Mouse (Mus musculus) cortical plate, adult 2 months (tissue): Measurements from ENCODE around the gene Mgrn1. TPM values are rescaled to one million over a fixed set of nuclear protein-coding genes. Genes with fewer than 3 reads are reported as not detected.

ENCODE experiments used
- H3K27ac ChIP-seq: fragments of 200-500 bp; 2 replicates; pipeline ENCODE4 v1.5.1; 2012; ENCODE audit warnings: low read length, control low read depth, inconsistent platforms; ENCODE audit not compliant: insufficient read depth
- H3K4me1 ChIP-seq: fragments of 200-500 bp; 2 replicates; pipeline ENCODE4 v1.6.1; 2011; ENCODE audit warnings: low read length; ENCODE audit not compliant: control insufficient read depth, insufficient read depth
- H3K4me3 ChIP-seq: fragments of 200-500 bp; 2 replicates; pipeline ENCODE4 v1.5.1; 2011; ENCODE audit warnings: mild to moderate bottlenecking, low read length, control low read depth; ENCODE audit not compliant: insufficient read depth
- CTCF ChIP-seq: fragments of 200-500 bp; IDR thresholded peaks from 2 replicates; pipeline ENCODE4 v1.5.1; 2011; ENCODE audit warnings: mild to moderate bottlenecking, control low read depth, low read length; ENCODE audit not compliant: insufficient read depth; ENCODE audit errors: extremely low read depth
- POLR2A ChIP-seq: fragments of 200-500 bp; IDR thresholded peaks from 2 replicates; pipeline ENCODE4 v1.6.1; 2011; ENCODE audit warnings: mild to moderate bottlenecking, low read length, control low read depth; ENCODE audit not compliant: insufficient read depth; ENCODE audit errors: extremely low read depth
- polyA plus RNA-seq: library from polyadenylated mRNA; depleted of rRNA; stranded (reverse); fragments of >200 nt; gene quantifications from 2 replicates; pipeline ENCODE4 v1.2.3, GENCODE M21; 2012

Mgrn1 gene
- polyA plus RNA-seq, 1 experiment = 229 TPM

DNA sequence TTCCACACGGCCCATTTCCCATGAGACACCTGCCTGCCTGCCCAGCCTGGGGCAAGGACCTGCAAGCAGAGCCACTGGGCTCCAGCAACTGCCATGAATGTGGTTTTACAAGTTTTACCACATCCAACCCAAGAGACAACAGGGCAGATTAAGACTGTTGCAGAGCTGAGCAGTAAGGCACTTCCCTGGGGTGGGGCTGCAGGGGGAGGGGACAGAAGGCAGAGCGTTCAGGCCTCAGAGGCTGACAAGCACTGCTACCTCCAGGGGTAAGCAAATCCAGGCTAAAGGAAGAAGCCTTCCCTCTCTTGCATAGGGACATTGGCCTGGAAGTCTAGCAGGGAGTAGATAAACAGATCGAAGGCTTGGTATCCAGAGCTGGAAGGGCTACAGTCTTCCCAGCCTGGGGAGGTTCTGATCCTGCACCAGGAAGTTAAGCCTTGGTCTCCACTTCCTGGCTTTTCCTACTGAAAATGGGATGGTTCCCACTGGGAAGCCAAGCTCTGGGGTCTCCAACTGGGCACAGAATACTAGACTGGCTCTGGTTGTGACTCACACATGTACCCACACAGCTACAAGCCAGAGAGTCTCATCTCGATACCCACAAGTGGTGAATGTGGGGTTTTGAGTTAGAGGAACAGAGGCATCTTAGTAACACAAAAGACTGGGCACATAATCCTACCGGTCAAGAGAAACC, 7.7 kb upstream of the Mgrn1 start:
- TF ChIP-seq POLR2A (no peak), CTCF (no peak)
- Histone ChIP-seq H3K4me3 (peak overlapping the region; percentile 87), H3K4me1 (peaks cover 6% of the 10 kb centered on the region; the same call in 1 of the 2 replicates), H3K27ac (0 out of 2 replicates have a peak overlapping the region, but pooled peaks have one; percentile 32)

DNA sequence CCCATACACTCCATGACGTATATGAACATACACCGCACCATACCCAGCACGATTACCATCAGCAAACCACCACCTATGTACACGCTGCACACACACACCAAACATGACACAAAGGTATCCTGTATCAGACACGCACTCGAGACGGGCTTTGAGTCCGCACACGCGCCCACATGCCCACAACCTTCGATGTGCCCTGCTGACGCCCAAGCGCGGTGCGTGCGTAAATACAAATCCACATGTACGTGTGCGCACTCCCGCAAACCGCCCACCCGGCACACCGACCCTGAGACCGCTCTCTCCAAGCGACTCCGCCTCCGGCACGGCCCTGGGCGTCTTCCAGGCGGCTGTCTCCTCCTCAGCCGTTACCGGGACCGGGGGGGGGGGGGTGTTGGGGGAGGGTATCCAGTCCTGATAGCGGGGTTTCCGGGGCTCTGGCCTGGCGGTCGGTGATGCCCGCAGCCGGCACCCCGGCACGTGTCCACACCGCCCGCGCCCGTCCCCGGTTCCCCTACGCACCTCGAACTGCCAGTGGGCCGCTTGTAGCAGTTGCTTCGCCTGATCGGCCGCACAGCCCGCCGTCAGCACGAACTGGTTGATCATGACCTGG, 6.8 kb upstream of the Mgrn1 start:
- TF ChIP-seq CTCF (no peak), POLR2A (peak; percentile 58; the same call in 1 of the 2 replicates)

DNA sequence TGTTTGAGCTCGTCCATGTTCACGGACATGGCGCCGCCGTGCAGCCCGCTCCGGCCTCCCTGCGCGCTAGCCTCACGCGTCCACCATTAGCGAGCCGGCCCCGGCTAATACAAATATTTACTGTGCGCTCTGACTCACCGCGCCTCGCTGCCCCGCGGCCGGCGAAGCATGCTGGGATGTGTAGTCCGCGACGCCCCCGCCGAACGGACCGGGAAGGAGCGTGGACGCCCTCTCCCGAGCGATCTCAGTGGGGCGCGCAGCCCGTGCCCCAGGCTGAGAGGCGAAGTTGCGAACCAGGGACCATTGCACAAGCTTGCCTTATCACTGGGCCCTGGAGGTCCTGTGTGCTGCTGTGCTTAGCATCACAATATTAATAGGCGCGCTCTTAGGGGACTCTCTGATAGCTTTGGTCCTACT, 6.3 kb upstream of the Mgrn1 start:
- Histone ChIP-seq H3K4me1 (peaks cover 6% of the 10 kb centered on the region; the same call in 1 of the 2 replicates), H3K27ac (peak overlapping the region; percentile 100), H3K4me3 (peak overlapping the region; percentile 87)
- TF ChIP-seq CTCF (no peak), POLR2A (peak; percentile 70)

More for the DNA sequence above, 6.8 kb upstream of the Mgrn1 start:
- Histone ChIP-seq H3K4me1 (peaks cover 6% of the 10 kb centered on the region; the same call in 1 of the 2 replicates), H3K27ac (peak overlapping the region; percentile 100), H3K4me3 (peak overlapping the region; percentile 87)

DNA sequence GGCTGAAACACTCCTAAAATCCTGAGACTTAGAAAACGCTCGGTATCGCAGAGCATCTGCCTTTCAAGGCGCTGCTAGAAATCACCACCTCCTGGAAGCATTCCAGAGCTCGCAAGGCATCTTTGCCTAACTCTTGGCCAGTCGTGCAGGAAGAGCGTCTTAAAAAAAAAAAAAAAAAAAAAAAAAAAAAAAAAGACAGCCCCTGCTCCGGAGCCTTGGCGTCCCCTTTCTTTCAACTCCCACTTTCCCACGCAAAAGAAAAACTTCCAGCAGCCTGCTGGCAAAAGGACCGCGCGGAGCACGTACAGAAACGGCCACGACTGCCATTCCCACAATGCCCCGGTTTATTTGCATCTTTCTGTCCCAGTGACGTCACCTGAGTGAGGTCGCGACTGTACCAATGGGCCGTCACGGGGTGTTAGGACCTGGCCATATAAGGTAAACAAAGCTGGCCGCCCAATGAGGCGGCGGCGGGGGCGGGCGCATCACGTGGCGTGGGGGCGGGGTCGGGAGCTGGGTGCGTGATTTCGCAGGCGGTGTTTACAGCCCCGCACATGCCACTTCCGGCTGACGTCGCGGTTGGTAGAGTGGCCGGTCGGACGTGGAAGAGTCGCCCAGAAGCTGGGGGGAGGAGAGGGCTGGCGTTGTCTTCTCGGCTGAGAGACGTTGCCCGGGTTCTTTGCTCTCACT, 5.8 kb upstream of the Mgrn1 start, which contains the start of gene Ubald1:
Ubald1 (minus strand) TSS at position 180 of the 690 bp plus-strand sequence.
- Histone ChIP-seq H3K27ac (peak within 1 kb of the TSS; percentile 100), H3K4me3 (peak within 1 kb of the TSS; percentile 87), H3K4me1 (peaks cover 7% of the 10 kb centered on the region; the same call in 1 of the 2 replicates)
- peak; percentile 79 for TF ChIP-seq POLR2A
- no peak for TF ChIP-seq CTCF

DNA sequence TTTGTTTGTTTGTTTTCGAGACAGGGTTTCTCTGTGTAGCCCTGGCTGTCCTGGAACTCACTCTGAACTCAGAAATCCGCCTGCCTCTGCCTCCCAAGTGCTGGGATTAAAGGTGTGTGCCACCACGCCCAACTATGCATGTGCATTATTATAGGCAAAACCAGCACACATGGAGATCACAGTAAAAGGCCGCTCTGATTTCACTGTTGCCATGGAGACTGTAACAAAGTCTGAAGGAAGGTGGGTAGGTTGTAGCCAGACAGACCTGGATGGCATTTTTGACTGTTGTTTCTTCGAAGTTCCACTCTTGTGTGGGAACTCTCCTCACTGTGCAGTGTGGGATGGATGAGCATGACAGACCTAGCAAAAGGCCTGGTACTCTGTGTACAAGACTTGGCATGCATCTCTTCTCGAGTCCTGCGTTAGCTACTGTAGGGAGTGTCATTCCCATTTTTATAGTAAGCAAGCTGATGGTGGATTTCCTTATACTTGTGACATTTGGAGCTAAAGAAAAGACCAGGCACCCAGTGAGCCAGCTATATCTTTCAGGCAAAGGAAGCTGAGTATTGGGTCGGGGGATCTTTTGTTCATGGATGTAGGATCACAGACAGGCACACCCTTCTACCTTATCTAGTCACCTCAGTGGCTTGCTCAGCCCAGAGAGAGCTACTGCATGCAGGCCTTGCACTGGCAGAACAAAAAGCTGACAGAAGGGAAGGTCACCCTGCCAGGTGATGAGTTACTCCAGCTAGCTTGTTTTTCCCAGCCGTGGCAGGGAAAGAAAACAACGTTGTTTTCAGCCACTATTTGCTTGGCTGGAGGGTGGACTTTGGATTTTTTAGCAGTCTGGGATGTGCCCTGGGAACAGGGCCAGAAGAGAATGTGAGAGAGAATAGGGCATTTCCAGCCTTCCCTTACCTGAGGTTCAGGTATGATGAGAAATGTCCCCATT, 4.4 kb upstream of the Mgrn1 start:
- peak overlapping the region; percentile 87; the same call in 1 of the 2 replicates for H3K4me3 ChIP-seq
- peak overlapping the region; percentile 90; the same call in 1 of the 2 replicates for H3K27ac ChIP-seq
- H3K4me1 ChIP-seq = peaks cover 8% of the 10 kb centered on the region; the same call in 1 of the 2 replicates
- TF ChIP-seq CTCF (no peak), POLR2A (no peak)

DNA sequence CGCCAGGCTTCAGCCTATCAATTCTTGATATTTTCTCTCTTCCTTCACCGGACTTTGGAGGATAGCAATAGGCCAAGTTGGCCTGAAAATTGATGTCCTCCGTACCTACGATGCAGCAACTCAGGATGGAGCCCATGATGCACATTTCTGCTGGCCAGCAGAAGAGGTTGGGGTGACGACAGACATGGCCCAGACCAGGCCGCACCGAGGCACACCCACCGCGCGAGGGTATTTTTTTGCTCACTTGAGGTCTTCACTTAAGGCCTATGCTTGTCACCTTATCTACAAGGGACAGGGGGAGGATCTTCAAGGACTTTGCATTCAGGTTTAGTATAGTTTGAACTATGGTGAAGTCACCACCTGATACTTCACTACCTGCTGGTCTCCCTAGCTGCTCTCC, 1.1 kb upstream of the Mgrn1 start:
- TF ChIP-seq POLR2A = no peak
- no peak for TF ChIP-seq CTCF
- Histone ChIP-seq H3K4me3 (no peak overlapping the region), H3K4me1 (peaks cover 13% of the 10 kb centered on the region), H3K27ac (no peak overlapping the region)

DNA sequence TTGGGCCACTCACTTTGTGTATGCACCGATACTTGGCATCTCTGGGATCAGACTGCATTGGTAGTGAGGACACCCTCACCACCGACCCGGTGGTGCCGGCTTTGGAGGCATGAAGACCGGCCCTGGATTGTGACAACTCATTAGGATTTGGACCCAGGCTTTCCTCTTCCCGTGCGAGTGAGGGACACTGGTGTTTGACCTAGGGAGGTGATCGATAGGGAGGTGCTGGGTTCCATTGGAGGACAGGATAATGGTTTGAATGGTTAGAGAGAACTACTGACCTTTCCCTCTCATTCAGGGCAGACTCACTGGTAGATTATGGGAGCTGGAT, 606 bp downstream of the Mgrn1 start:
- Histone ChIP-seq H3K4me3 (peak overlapping the region; percentile 99), H3K27ac (peak overlapping the region; percentile 98), H3K4me1 (peaks cover 12% of the 10 kb centered on the region)
- TF ChIP-seq CTCF (no peak), POLR2A (no peak)

DNA sequence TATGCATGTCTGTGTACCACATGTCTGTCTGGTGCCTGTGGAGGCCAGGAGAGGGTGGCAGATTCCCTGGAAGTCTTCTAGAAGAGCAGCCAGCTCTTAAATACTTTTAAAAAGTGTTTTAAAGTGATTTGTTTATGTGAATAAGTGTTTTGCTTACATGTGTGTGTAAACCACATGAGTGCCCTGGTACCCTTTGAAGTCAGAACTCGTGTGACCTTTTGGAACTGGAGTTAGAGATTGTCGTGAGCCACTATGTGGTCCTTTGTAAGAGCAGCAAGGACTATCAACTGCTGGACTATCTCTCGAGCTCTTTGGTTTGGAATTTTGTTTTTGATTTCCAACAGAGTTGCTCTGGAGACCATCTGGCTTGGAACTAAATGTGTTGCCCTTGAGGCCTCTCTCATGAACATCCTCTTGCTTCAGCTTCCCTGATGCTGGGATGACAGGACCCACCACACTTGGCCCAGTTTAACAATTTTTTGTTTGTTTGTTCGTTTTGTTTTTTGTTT, 4.2 kb downstream of the Mgrn1 start:
- TF ChIP-seq CTCF (no peak), POLR2A (no peak)
- H3K4me1 ChIP-seq = peaks cover 8% of the 10 kb centered on the region
- no peak overlapping the region for H3K4me3 ChIP-seq
- no peak overlapping the region for H3K27ac ChIP-seq

DNA sequence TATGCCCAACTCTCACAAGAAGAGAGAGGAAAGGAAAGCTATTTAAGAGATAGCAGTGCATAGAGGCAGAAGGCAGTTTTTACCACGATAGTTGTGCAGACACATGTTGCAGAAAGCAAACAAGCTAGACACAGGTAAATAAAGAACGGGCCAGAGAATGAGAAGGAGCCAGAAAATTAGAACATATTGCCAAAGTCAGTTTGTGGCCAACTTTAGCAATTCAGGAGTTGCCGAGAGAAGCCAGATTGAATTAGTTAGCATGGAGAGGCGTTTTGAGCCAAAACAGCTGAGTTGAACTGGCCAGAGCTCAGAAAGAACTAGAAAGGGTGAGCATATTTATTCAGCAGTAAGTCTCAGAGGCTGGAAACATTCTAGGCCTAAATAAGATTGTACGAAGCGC, 6.1 kb downstream of the Mgrn1 start:
- Histone ChIP-seq H3K27ac (no peak overlapping the region), H3K4me3 (no peak overlapping the region), H3K4me1 (peaks cover 19% of the 10 kb centered on the region)
- TF ChIP-seq CTCF = no peak
- no peak for TF ChIP-seq POLR2A
